ENCODE assay signal across 8 mouse cellular contexts in genomic region chr13:111905213-111905701, GRCm38 (mm10).
A peak's percentile ranks its signal among the peaks of the same experiment; 100 is the strongest.
DNase-seq lines count a peak whose midpoint lies in the region; ATAC-seq lines count a peak whose summit lies in the region.

No protein-coding gene starts in this region.

- no peaks in the 10 kb centered on the region for H3K36me3 ChIP-seq in embryonic facial prominence, embryonic 14.5 days (ENCODE audit: control insufficient read depth, insufficient read depth, low read length)
- H3K36me3 ChIP-seq in limb, embryonic 12.5 days = no peaks in the 10 kb centered on the region
- H3K36me3 ChIP-seq in midbrain, embryonic 15.5 days (replicated peaks) = no peaks in the 10 kb centered on the region

- H3K9me3 ChIP-seq in embryonic facial prominence, embryonic 14.5 days (ENCODE audit: control insufficient read depth, low read length) = no peaks in the 10 kb centered on the region
- H3K9me3 ChIP-seq in limb, embryonic 12.5 days = no peaks in the 10 kb centered on the region
- no peaks in the 10 kb centered on the region for H3K9me3 ChIP-seq in midbrain, embryonic 15.5 days

- peak; percentile 37 for ATAC-seq in embryonic facial prominence, embryonic 14.5 days (ENCODE audit: low read depth)
- ATAC-seq in hematopoietic stem cell, adult 5-6 weeks (replicated peaks in 1 of 2; ENCODE audit: insufficient read depth in 1 of 2, low FRiP score in 2 of 2, low TSS enrichment in 1 of 2, low read depth in 1 of 2, poor library complexity in 2 of 2, severe bottlenecking in 2 of 2) = peak; percentile 58 to 59; a peak in 3 of 4 replicates
- no peak for ATAC-seq in limb, embryonic 12.5 days (ENCODE audit: insufficient number of reproducible peaks, insufficient read depth, low FRiP score, low TSS enrichment, low read depth)
- ATAC-seq in midbrain, embryonic 15.5 days (replicated peaks) = peak; percentile 56; the same call in 1 of the 2 replicates

- peak overlapping the region; percentile 70 for H3K27ac ChIP-seq in embryonic facial prominence, embryonic 14.5 days (replicated peaks; ENCODE audit: low read depth, low read length)
- peak overlapping the region; percentile 66 for H3K27ac ChIP-seq in limb, embryonic 12.5 days
- H3K27ac ChIP-seq in midbrain, embryonic 15.5 days = peak overlapping the region; percentile 65

- WGBS in embryonic facial prominence, embryonic 14.5 days = 22% methylated on average over 9 of the region's 10 CpGs
- WGBS in limb, embryonic 12.5 days = 19% methylated on average over 10 of the region's 10 CpGs
- 16% methylated on average over 10 of the region's 10 CpGs for WGBS in midbrain, embryonic 15.5 days

- no peaks in the 10 kb centered on the region for H3K27me3 ChIP-seq in embryonic facial prominence, embryonic 14.5 days (replicated peaks; ENCODE audit: control insufficient read depth, insufficient read depth, low read length)
- H3K27me3 ChIP-seq in limb, embryonic 12.5 days = no peaks in the 10 kb centered on the region
- no peaks in the 10 kb centered on the region for H3K27me3 ChIP-seq in midbrain, embryonic 15.5 days (replicated peaks)

- H3K4me1 ChIP-seq in embryonic facial prominence, embryonic 14.5 days (ENCODE audit: control insufficient read depth, insufficient read depth, low read length) = peaks cover 8% of the 10 kb centered on the region; the same call in 1 of the 2 replicates
- H3K4me1 ChIP-seq in limb, embryonic 12.5 days (replicated peaks) = peaks cover 15% of the 10 kb centered on the region; the same call in 1 of the 2 replicates
- peaks cover 12% of the 10 kb centered on the region; the same call in 1 of the 2 replicates for H3K4me1 ChIP-seq in midbrain, embryonic 15.5 days

- DNase-seq in ovary, adult 18-20 months (ENCODE audit: low spot score) = peak; percentile 74
- DNase-seq in ovary, postnatal 10 days (ENCODE audit: low spot score) = no peak
- DNase-seq in embryonic facial prominence, embryonic 14.5 days (ENCODE audit: low spot score) = peak; percentile 47
- no peak for DNase-seq in frontal cortex, postnatal 25 days (ENCODE audit: low spot score in 2 of 2)
- no peak for DNase-seq in gastrocnemius, postnatal 4 days (ENCODE audit: low spot score in 2 of 2)

- peak overlapping the region; percentile 45 for H3K4me2 ChIP-seq in embryonic facial prominence, embryonic 14.5 days (ENCODE audit: low read depth, low read length)
- H3K4me2 ChIP-seq in limb, embryonic 12.5 days = peak overlapping the region; percentile 37
- H3K4me2 ChIP-seq in midbrain, embryonic 15.5 days = peak overlapping the region; percentile 37

- peak overlapping the region; percentile 10; the same call in 1 of the 2 replicates for H3K4me3 ChIP-seq in embryonic facial prominence, embryonic 14.5 days (ENCODE audit: low read depth, low read length)
- no peak overlapping the region for H3K4me3 ChIP-seq in limb, embryonic 12.5 days (replicated peaks)
- H3K4me3 ChIP-seq in midbrain, embryonic 15.5 days = 0 out of 2 replicates have a peak overlapping the region, but pooled peaks have one; percentile 7

- H3K9ac ChIP-seq in embryonic facial prominence, embryonic 14.5 days (ENCODE audit: low read depth, low read length) = peak overlapping the region; percentile 40; the same call in 1 of the 2 replicates
- H3K9ac ChIP-seq in limb, embryonic 12.5 days (replicated peaks) = no peak overlapping the region
- H3K9ac ChIP-seq in midbrain, embryonic 15.5 days = peak overlapping the region; percentile 14; the same call in 1 of the 2 replicates

Comparison
In these comparisons a context has a peak if more than half of its experiments do, and no peak if none do; other contexts are left out.
1. DNase-seq: peak in ovary, adult 18-20 months (single experiment) and embryonic facial prominence, embryonic 14.5 days (single experiment); none in ovary, postnatal 10 days (single experiment), frontal cortex, postnatal 25 days (0 of 2) and gastrocnemius, postnatal 4 days (0 of 2).
2. Peak in every context shown above with its lines, with median percentiles within 50 percentile points of each other: H3K27ac ChIP-seq and H3K4me2 ChIP-seq.